Mouse (Mus musculus) urinary bladder, postnatal 10 days (tissue): ENCODE results near the gene B9d1.

ENCODE experiments used
- DNase-seq: peaks from one replicate; pipeline ENCODE4 v3.0.0; 2022; ENCODE audit warnings: low spot score

Gene B9d1

GRCm38 (mm10) chr11:61489874-61490273, 15.1 kb upstream of the B9d1 start:
- DNase-seq = no peak

GRCm38 (mm10) chr11:61490944-61491520, 13.9 kb upstream of the B9d1 start:
- no peak for DNase-seq

- DNase-seq = no peak
Observed at GRCm38 (mm10) chr11:61492749-61493401, 12.1 kb upstream of the B9d1 start.

- no peak for DNase-seq
Observed at GRCm38 (mm10) chr11:61493525-61494128, 11.3 kb upstream of the B9d1 start.

- peak; percentile 91 for DNase-seq
Observed at GRCm38 (mm10) chr11:61494129-61494997, 10.6 kb upstream of the B9d1 start, which contains the start of gene Mapk7. Gene Mapk7, minus strand, starts transcription at chr11:61494406.

- no peak for DNase-seq
Observed at GRCm38 (mm10) chr11:61495528-61495927, 9.4 kb upstream of the B9d1 start.

GRCm38 (mm10) chr11:61497490-61497889, 7.5 kb upstream of the B9d1 start:
- DNase-seq = no peak

- DNase-seq = no peak
Observed at GRCm38 (mm10) chr11:61498736-61499504, 6.0 kb upstream of the B9d1 start.

- no peak for DNase-seq
Observed at GRCm38 (mm10) chr11:61503933-61504332, 1.0 kb upstream of the B9d1 start.

- no peak for DNase-seq
Observed at GRCm38 (mm10) chr11:61514953-61515352, 10.0 kb downstream of the B9d1 start.

- DNase-seq = no peak
Observed at GRCm38 (mm10) chr11:61517971-61518370, 13.0 kb downstream of the B9d1 start.

GRCm38 (mm10) chr11:61518871-61519270, 13.9 kb downstream of the B9d1 start:
- no peak for DNase-seq

GRCm38 (mm10) chr11:61519484-61520107, 14.7 kb downstream of the B9d1 start:
- DNase-seq = no peak

GRCm38 (mm10) chr11:61526872-61527271, 21.9 kb downstream of the B9d1 start:
- no peak for DNase-seq

GRCm38 (mm10) chr11:61529268-61529713, 24.3 kb downstream of the B9d1 start:
- no peak for DNase-seq

GRCm38 (mm10) chr11:61532820-61533219, 27.9 kb downstream of the B9d1 start:
- DNase-seq = no peak

GRCm38 (mm10) chr11:61533571-61533970, 28.6 kb downstream of the B9d1 start:
- DNase-seq = no peak

GRCm38 (mm10) chr11:61535530-61535929, 30.6 kb downstream of the B9d1 start:
- DNase-seq = no peak

- no peak for DNase-seq
Observed at GRCm38 (mm10) chr11:61536952-61537351, 32.0 kb downstream of the B9d1 start.

GRCm38 (mm10) chr11:61537362-61537761, 32.4 kb downstream of the B9d1 start:
- no peak for DNase-seq

GRCm38 (mm10) chr11:61540642-61541041, 35.7 kb downstream of the B9d1 start:
- no peak for DNase-seq
